Mouse (Mus musculus) embryonic fibroblast, embryonic 13.5 days (primary cell): ENCODE results near the gene Zbtb2. TPM values are rescaled to one million over a fixed set of nuclear protein-coding genes. Genes with fewer than 3 reads are reported as not detected.

ENCODE experiments used
- H3K27ac ChIP-seq: 2 replicates; pipeline ENCODE4 v1.5.1; 2012; ENCODE audit warnings: low read length, control low read depth, inconsistent platforms; ENCODE audit not compliant: insufficient read depth
- H3K4me1 ChIP-seq: 2 replicates; pipeline ENCODE4 v1.6.1; 2011; ENCODE audit warnings: low read length; ENCODE audit not compliant: control insufficient read depth, insufficient read depth
- H3K4me3 ChIP-seq: 2 replicates; pipeline ENCODE4 v1.5.1; 2011; ENCODE audit warnings: mild to moderate bottlenecking, control low read depth, low read length; ENCODE audit not compliant: insufficient read depth
- CTCF ChIP-seq: IDR thresholded peaks from 2 replicates; pipeline ENCODE4 v1.5.1; 2011; ENCODE audit warnings: mild to moderate bottlenecking, control low read depth, low read length, moderate library complexity, borderline replicate concordance; ENCODE audit not compliant: insufficient read depth
- POLR2A ChIP-seq: IDR thresholded peaks from 2 replicates; pipeline ENCODE4 v1.6.1; 2011; ENCODE audit warnings: low read depth, mild to moderate bottlenecking, control low read depth, low read length, moderate library complexity
- polyA plus RNA-seq: library from polyadenylated mRNA; stranded (reverse); fragments of >200 nt; gene quantifications from 2 replicates; pipeline ENCODE4 v1.2.4, GENCODE M21; 2011; ENCODE audit warnings: low read depth; ENCODE audit not compliant: missing spikeins, insufficient read length

Gene Zbtb2
- polyA plus RNA-seq, 1 experiment = 10.6 TPM

GRCm38 (mm10) chr10:4372011-4372410, 15.9 kb downstream of the Zbtb2 start:
- TF ChIP-seq CTCF (no peak), POLR2A (no peak)
- H3K4me1 ChIP-seq = peaks cover 2% of the 10 kb centered on the region; the same call in 1 of the 2 replicates
- H3K27ac ChIP-seq = no peak overlapping the region
- no peak overlapping the region for H3K4me3 ChIP-seq

GRCm38 (mm10) chr10:4370105-4370504, 17.8 kb downstream of the Zbtb2 start:
- H3K4me3 ChIP-seq = no peak overlapping the region
- no peaks in the 10 kb centered on the region for H3K4me1 ChIP-seq
- no peak for TF ChIP-seq CTCF
- no peak for TF ChIP-seq POLR2A
- H3K27ac ChIP-seq = no peak overlapping the region

- H3K27ac ChIP-seq = no peak overlapping the region
- H3K4me1 ChIP-seq = no peaks in the 10 kb centered on the region
- TF ChIP-seq CTCF (no peak), POLR2A (no peak)
- H3K4me3 ChIP-seq = no peak overlapping the region
These were observed 23.3 kb downstream of the Zbtb2 start for GRCm38 (mm10) chr10:4364618-4365017.

- Histone ChIP-seq H3K27ac (no peak overlapping the region), H3K4me1 (no peaks in the 10 kb centered on the region; the same call in 1 of the 2 replicates), H3K4me3 (no peak overlapping the region)
- TF ChIP-seq CTCF (no peak), POLR2A (no peak)
These were observed 30.5 kb downstream of the Zbtb2 start for GRCm38 (mm10) chr10:4357435-4357834.

GRCm38 (mm10) chr10:4356640-4357039, 31.3 kb downstream of the Zbtb2 start:
- H3K4me1 ChIP-seq = no peaks in the 10 kb centered on the region; the same call in 1 of the 2 replicates

GRCm38 (mm10) chr10:4355882-4356451, 31.9 kb downstream of the Zbtb2 start:
- H3K4me1 ChIP-seq = no peaks in the 10 kb centered on the region; the same call in 1 of the 2 replicates
- TF ChIP-seq CTCF (no peak), POLR2A (no peak)

More at GRCm38 (mm10) chr10:4356640-4357039, 31.3 kb downstream of the Zbtb2 start:
- TF ChIP-seq POLR2A = no peak
- Histone ChIP-seq H3K4me3 (no peak overlapping the region), H3K27ac (no peak overlapping the region)

GRCm38 (mm10) chr10:4354371-4355260, 33.3 kb downstream of the Zbtb2 start:
- TF ChIP-seq POLR2A (no peak), CTCF (no peak)
- Histone ChIP-seq H3K4me1 (no peaks in the 10 kb centered on the region; the same call in 1 of the 2 replicates), H3K4me3 (no peak overlapping the region), H3K27ac (no peak overlapping the region)

More at GRCm38 (mm10) chr10:4355882-4356451, 31.9 kb downstream of the Zbtb2 start:
- Histone ChIP-seq H3K27ac (no peak overlapping the region), H3K4me3 (no peak overlapping the region)

GRCm38 (mm10) chr10:4347591-4347990, 40.3 kb downstream of the Zbtb2 start:
- Histone ChIP-seq H3K4me3 (no peak overlapping the region), H3K4me1 (no peaks in the 10 kb centered on the region), H3K27ac (no peak overlapping the region)
- no peak for TF ChIP-seq CTCF
- TF ChIP-seq POLR2A = no peak

- Histone ChIP-seq H3K4me1 (no peaks in the 10 kb centered on the region), H3K4me3 (no peak overlapping the region), H3K27ac (no peak overlapping the region)
- TF ChIP-seq POLR2A (no peak), CTCF (no peak)
These were observed 40.8 kb downstream of the Zbtb2 start for GRCm38 (mm10) chr10:4347136-4347492.
